Comparison of ENCODE assay signal across 8 mouse cellular contexts in the genomic region with DNA sequence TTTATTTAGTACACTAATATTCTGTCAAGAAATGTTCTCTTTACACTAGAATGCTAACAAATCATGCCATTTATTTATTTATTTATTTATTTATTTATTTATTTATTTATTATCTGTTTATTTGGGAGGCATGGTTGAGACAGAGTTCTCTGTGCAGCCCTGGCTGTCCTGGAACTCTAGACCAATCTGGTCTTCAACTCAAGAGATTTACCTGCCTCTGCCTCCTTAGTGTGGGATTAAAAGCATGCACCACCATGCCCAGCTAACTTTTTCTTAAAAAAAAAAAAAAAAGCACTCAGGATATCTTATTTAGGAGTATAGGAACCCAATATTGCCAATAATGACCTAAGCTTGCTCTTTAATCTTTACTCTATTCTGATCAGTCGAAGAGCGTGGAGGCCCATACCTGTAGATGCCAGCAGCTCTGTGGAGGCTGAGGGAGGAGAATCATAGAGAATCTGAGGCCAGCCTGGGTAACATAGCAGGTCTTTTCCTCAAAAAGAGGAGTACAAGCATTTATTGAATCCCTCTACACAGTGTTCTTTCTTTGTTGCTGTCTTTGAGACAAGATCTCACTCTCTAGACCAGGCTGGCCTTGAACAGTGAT. TPM values are rescaled to one million over a fixed set of nuclear protein-coding genes. Genes with fewer than 3 reads are reported as not detected.
DNase-seq lines count a peak whose midpoint lies in the region; ATAC-seq and TF ChIP-seq lines count a peak whose summit lies in the region.

No protein-coding gene starts in this region.

- intact Hi-C loops in left cerebral cortex, adult 2 months (cut with DNase I) = loop anchor here (1.0 to 5.0 kb wide), 3 partner anchors 265 to 505 kb away; a partner anchor contains a TSS

- DNase-seq in left cerebral cortex, adult 2 months (ENCODE audit: extremely low spot score in 1 of 2, low spot score in 2 of 2) = no peak
- DNase-seq in left cerebral cortex, adult 18-20 months (ENCODE audit: low spot score in 2 of 2) = no peak
- no peak for DNase-seq in forebrain, embryonic 10.5 days (ENCODE audit: extremely low spot score, low spot score)
- no peak for DNase-seq in gastrocnemius, postnatal 10 days
- no peak for DNase-seq in embryo, embryonic 9.5 days (ENCODE audit: extremely low spot score)
- no peak for DNase-seq in layer of hippocampus, adult 8-10 months (ENCODE audit: low spot score in 2 of 2)

- H3K27me3 ChIP-seq in forebrain, embryonic 10.5 days (ENCODE audit: poor library complexity, severe bottlenecking) = no peaks in the 10 kb centered on the region
- no peaks in the 10 kb centered on the region for H3K27me3 ChIP-seq in limb, embryonic 12.5 days
- no peaks in the 10 kb centered on the region for H3K27me3 ChIP-seq in neural tube, embryonic 14.5 days (ENCODE audit: control insufficient read depth, insufficient read depth, low read length)

- no peaks in the 10 kb centered on the region for H3K9me3 ChIP-seq in forebrain, embryonic 10.5 days
- no peaks in the 10 kb centered on the region for H3K9me3 ChIP-seq in limb, embryonic 12.5 days
- H3K9me3 ChIP-seq in neural tube, embryonic 14.5 days (ENCODE audit: control insufficient read depth, low read length) = no peaks in the 10 kb centered on the region

- ATAC-seq in limb, embryonic 12.5 days (ENCODE audit: insufficient number of reproducible peaks, insufficient read depth, low FRiP score, low TSS enrichment, low read depth) = peak; percentile 22; the same call in 1 of the 2 replicates
- peak; percentile 48; the same call in 1 of the 2 replicates for ATAC-seq in neural tube, embryonic 14.5 days (ENCODE audit: low read depth)

- peaks cover 10% of the 10 kb centered on the region for H3K4me1 ChIP-seq in forebrain, embryonic 10.5 days
- H3K4me1 ChIP-seq in limb, embryonic 12.5 days (replicated peaks) = peaks cover 6% of the 10 kb centered on the region; the same call in 1 of the 2 replicates
- H3K4me1 ChIP-seq in neural tube, embryonic 14.5 days (ENCODE audit: control insufficient read depth, insufficient read depth, low read length) = peaks cover 7% of the 10 kb centered on the region

- peak overlapping the region; percentile 99 for H3K27ac ChIP-seq in left cerebral cortex, adult 2 months
- H3K27ac ChIP-seq in forebrain, embryonic 10.5 days = peak overlapping the region; percentile 91; the same call in 1 of the 2 replicates
- H3K27ac ChIP-seq in limb, embryonic 12.5 days = no peak overlapping the region
- peak overlapping the region; percentile 93; the same call in 1 of the 2 replicates for H3K27ac ChIP-seq in neural tube, embryonic 14.5 days (ENCODE audit: low read depth, low read length)

- no peak overlapping the region for H3K9ac ChIP-seq in limb, embryonic 12.5 days (replicated peaks)
- no peak overlapping the region for H3K9ac ChIP-seq in neural tube, embryonic 14.5 days (replicated peaks; ENCODE audit: low read depth, low read length)

- 93% methylated on average over 2 of the region's 2 CpGs for WGBS in forebrain, embryonic 10.5 days
- 96% methylated on average over 2 of the region's 2 CpGs for WGBS in limb, embryonic 12.5 days
- WGBS in neural tube, embryonic 14.5 days = 100% methylated on average over 2 of the region's 2 CpGs

- no peak for TF ChIP-seq CTCF in left cerebral cortex, adult 2 months (IDR thresholded peaks at IDR 0.05)

- H3K4me3 ChIP-seq in left cerebral cortex, adult 2 months = no peak overlapping the region
- peak overlapping the region; percentile 79 for H3K4me3 ChIP-seq in forebrain, embryonic 10.5 days
- H3K4me3 ChIP-seq in limb, embryonic 12.5 days (replicated peaks) = peak overlapping the region; percentile 61
- peak overlapping the region; percentile 69 for H3K4me3 ChIP-seq in neural tube, embryonic 14.5 days (ENCODE audit: low read depth, low read length)

- H3K4me2 ChIP-seq in limb, embryonic 12.5 days = peak overlapping the region; percentile 69; the same call in 1 of the 2 replicates
- no peak overlapping the region; the same call in 1 of the 2 replicates for H3K4me2 ChIP-seq in neural tube, embryonic 14.5 days (ENCODE audit: low read depth, low read length)

- peaks cover 8% of the 10 kb centered on the region for H3K36me3 ChIP-seq in forebrain, embryonic 10.5 days (replicated peaks)
- H3K36me3 ChIP-seq in limb, embryonic 12.5 days = peaks cover 7% of the 10 kb centered on the region; the same call in 1 of the 2 replicates
- H3K36me3 ChIP-seq in neural tube, embryonic 14.5 days (ENCODE audit: control insufficient read depth, insufficient read depth, low read length) = no peaks in the 10 kb centered on the region

RNA-seq across cellular contexts. Expression of a gene that starts 0.5 kb away (rescaled TPM):
- total RNA-seq in left cerebral cortex, adult 2 months (2021) = 10 to 100 TPM; 18.6 to 19.1 TPM
- 10 to 100 TPM; 18.9 to 19.0 TPM for total RNA-seq in left cerebral cortex, adult 18-20 months (2021)
- polyA plus RNA-seq in forebrain, embryonic 10.5 days (2016; fragmentation: Nextera tagmentation; extraction: Ambion mirVana) = 30.2 and 32.4 TPM in 2 replicates
- 27.0 and 29.2 TPM in 2 replicates for polyA plus RNA-seq in limb, embryonic 12.5 days (2016; fragmentation: Nextera tagmentation; extraction: Ambion mirVana)
- 19.6 and 20.2 TPM in 2 replicates for polyA plus RNA-seq in neural tube, embryonic 14.5 days (2014; fragmentation: Nextera tagmentation; extraction: Ambion mirVana)
- 10 to 100 TPM; 28.5 to 32.2 TPM for total RNA-seq in gastrocnemius, postnatal 10 days (2021)
- 10 to 100 TPM; 21.2 to 24.0 (median 22.8) TPM for total RNA-seq in layer of hippocampus, adult 8-10 months (2022)
